Mouse (Mus musculus): Measurements from ENCODE around the gene Ugt2b34.

- no peak for TF ChIP-seq CTCF (IDR thresholded peaks at IDR 0.05; ENCODE audit: extremely low read depth, insufficient read depth, insufficient read length, insufficient replicate concordance)
- no peak for TF ChIP-seq POLR2A (IDR thresholded peaks at IDR 0.05; ENCODE audit: low read depth, low read length)
These were observed at the start of gene Ugt2b34 for GRCm38 (mm10) chr5:86906758-86907157.

All from spleen, adult 2 months (tissue).